Mouse (Mus musculus) lung, postnatal 0 days (tissue): ENCODE results near the gene Ncs1.
A peak's percentile ranks its signal among the peaks of the same experiment; 100 is the strongest.

ENCODE experiments used
- CTCF ChIP-seq: IDR thresholded peaks from 2 replicates; pipeline ENCODE4 v1.5.1; 2016; ENCODE audit warnings: antibody characterized with exemption, mild to moderate bottlenecking
- EP300 ChIP-seq: IDR thresholded peaks from 2 replicates; pipeline ENCODE4 v1.6.1; 2016; ENCODE audit warnings: antibody characterized with exemption, mild to moderate bottlenecking, control low read depth

DNA sequence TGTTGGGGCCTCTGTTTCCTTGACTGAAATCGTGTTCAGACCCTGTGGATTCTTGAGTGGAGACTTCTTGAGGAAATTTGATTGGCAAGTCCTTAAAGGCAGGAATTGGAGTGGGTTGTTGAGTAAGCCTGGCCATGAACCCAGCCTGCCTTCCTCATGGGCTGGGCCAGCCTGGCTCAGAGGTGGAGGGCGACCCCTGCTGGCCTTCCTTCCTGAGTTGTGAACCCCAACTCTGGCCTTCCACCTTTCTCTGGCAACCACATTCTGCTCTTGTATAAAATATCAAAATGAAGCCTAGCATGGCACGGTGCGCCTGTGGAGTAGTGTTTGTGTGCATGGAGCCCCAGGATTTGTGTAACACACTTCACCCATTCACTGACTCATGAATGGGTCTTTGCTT, 60.1 kb downstream of the Ncs1 start:
- TF ChIP-seq CTCF (peak; percentile 69), EP300 (no peak)
